Mouse (Mus musculus) neural tube, embryonic 14.5 days (tissue): Measurements from ENCODE around the gene Kctd7. TPM values are rescaled to one million over a fixed set of nuclear protein-coding genes. Genes with fewer than 3 reads are reported as not detected.
A peak's percentile ranks its signal among the peaks of the same experiment; 100 is the strongest.

Source experiments
- ATAC-seq: fragments of 200-750 bp; cut with Nextera tagmentation; 2 replicates; pipeline ENCODE4 v1.8.0; 2017; ENCODE audit warnings: low read depth, mild to moderate bottlenecking, moderate TSS enrichment, moderate library complexity
- H3K27ac ChIP-seq: fragments of 300-500 bp; sonication (generic); 2 replicates; pipeline ENCODE4 v1.5.1; 2014; ENCODE audit warnings: low read depth, mild to moderate bottlenecking, control low read depth, low read length, moderate library complexity, mixed read lengths
- H3K27me3 ChIP-seq: fragments of 300-500 bp; sonication (generic); 2 replicates; pipeline ENCODE4 v1.6.1; 2014; ENCODE audit warnings: low read length; ENCODE audit not compliant: control insufficient read depth, insufficient read depth
- H3K36me3 ChIP-seq: fragments of 300-500 bp; sonication (generic); 2 replicates; pipeline ENCODE4 v1.6.1; 2014; ENCODE audit warnings: low read length, mixed read lengths; ENCODE audit not compliant: control insufficient read depth, insufficient read depth
- H3K4me1 ChIP-seq: fragments of 300-500 bp; sonication (generic); 2 replicates; pipeline ENCODE4 v1.6.1; 2014; ENCODE audit warnings: low read length; ENCODE audit not compliant: control insufficient read depth, insufficient read depth
- H3K4me2 ChIP-seq: fragments of 300-500 bp; sonication (generic); 2 replicates; pipeline ENCODE4 v1.6.1; 2014; ENCODE audit warnings: mild to moderate bottlenecking, low read depth, low read length, control low read depth
- H3K4me3 ChIP-seq: fragments of 300-500 bp; sonication (generic); 2 replicates; pipeline ENCODE4 v1.5.1; 2014; ENCODE audit warnings: low read depth, low read length, control low read depth, mixed read lengths
- H3K9ac ChIP-seq: fragments of 300-500 bp; sonication (generic); replicated peaks from 2 replicates; pipeline ENCODE4 v1.6.1; 2014; ENCODE audit warnings: low read depth, mild to moderate bottlenecking, control low read depth, low read length, mixed read lengths
- H3K9me3 ChIP-seq: fragments of 300-500 bp; sonication (generic); 2 replicates; pipeline ENCODE4 v1.6.1; 2016; ENCODE audit warnings: low read length; ENCODE audit not compliant: control insufficient read depth
- WGBS: fragments of 180-500 bp; shearing (Covaris S2); extraction: QIAGEN DNeasy Blood & Tissue Kit; methylation state at CpG from one replicate; pipeline ENCODE4 v1.1.7; 2014; 5-methylcytosine and 5-hydroxymethylcytosine counted together
- polyA plus RNA-seq: library from polyadenylated mRNA; unstranded; fragments of >200 nt; fragmentation: Nextera tagmentation; extraction: Ambion mirVana; gene quantifications from 2 replicates; pipeline ENCODE4 v1.2.1, GENCODE M21; 2014

Gene Kctd7
- polyA plus RNA-seq, 1 experiment from 2014 or later, result 16.1 TPM

DNA sequence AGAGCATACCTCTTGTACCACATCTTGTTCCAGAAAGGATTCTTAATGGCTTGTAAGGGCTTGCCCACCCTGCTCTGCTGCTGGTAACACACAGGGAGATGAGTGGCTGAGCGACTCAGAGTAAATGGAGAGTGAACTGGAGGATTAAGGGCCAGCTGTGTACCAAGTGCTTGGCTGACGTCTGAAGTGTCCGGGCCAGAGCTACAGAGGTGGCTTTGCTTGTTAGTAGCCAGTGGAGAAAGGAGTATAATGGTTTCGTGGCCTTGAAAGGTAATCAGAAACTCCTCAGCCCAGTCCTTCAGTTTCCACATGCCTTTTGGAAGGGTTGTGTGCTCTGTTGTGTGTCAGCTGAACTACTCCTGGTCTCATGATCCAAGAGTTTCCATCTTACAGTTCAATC, 33.2 kb downstream of the Kctd7 start:
- no peak for ATAC-seq
- 72% methylated on average over 4 of the region's 4 CpGs for WGBS

DNA sequence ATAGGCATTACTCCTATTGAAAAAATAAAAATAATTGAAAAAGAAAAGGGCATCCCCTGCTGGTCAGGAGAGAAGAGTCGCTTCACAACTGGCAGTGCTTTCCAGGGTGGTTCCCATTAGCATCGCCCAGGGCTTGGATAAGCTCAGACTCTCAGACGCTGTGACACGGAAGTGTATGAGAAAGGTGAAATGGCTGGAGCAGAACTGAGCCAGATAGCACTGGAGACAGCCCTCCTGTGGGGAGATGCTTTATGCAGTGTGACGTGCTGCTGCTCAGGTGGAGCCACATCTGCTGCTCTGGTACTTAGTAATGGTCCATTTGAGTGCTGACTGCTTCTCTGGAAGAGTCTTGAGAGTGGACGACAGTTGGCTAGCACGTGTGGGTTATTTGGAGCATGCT, 35.7 kb downstream of the Kctd7 start:
- H3K9me3 ChIP-seq, result no peaks in the 10 kb centered on the region
- 57% methylated on average over 7 of the region's 7 CpGs for WGBS
- ATAC-seq, result peak; percentile 65; the same call in 1 of the 2 replicates
- no peaks in the 10 kb centered on the region for H3K4me1 ChIP-seq
- no peaks in the 10 kb centered on the region for H3K36me3 ChIP-seq
- H3K27me3 ChIP-seq, result no peaks in the 10 kb centered on the region
- H3K9ac ChIP-seq, result no peak overlapping the region
- no peak overlapping the region for H3K27ac ChIP-seq
- no peak overlapping the region for H3K4me3 ChIP-seq
- no peak overlapping the region for H3K4me2 ChIP-seq

More for the DNA sequence above, 33.2 kb downstream of the Kctd7 start:
- Histone ChIP-seq H3K4me2 (no peak overlapping the region), H3K9ac (no peak overlapping the region), H3K9me3 (no peaks in the 10 kb centered on the region), H3K27me3 (no peaks in the 10 kb centered on the region), H3K27ac (no peak overlapping the region), H3K36me3 (no peaks in the 10 kb centered on the region), H3K4me3 (no peak overlapping the region), H3K4me1 (peaks cover 9% of the 10 kb centered on the region)

DNA sequence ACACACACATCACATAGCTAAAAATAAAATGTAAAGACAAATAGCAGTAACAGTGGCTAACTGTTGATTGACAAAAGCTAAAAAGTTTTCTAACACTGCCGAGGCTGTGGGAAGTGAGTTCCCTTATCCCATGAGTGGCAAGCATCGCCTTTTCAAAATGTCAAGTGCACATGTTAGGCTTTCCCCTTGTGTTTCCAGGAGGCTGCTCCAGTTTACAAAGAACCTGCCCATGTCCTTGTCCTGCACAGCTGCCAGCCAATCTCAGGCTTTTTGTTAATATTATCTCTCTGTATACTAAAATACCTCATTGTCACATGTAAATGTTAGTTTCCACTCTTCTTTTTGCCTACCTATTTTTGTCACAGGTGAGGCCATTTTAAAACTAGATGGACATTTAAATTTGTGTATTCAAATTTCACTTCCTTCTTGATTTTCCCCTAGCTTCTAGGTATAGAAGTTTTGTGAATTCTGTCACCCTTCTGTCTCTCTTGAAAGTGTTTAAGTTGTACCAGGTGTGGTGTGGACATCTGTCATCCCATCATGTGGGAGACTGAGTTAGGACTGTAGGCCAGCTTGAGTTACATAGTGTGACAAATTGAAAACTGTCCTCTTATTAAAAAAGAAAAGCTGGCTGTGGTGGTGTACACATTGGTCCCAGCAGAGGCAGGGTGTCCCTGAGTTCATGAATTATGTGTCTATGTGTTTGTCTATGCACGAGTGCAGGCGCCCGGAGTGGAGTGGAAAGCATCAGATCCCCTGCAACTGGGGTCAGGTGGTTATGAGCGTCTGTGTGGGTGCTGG, 37.3 kb downstream of the Kctd7 start:
- no peak overlapping the region for H3K4me2 ChIP-seq
- 82% methylated on average over 6 of the region's 6 CpGs for WGBS
- H3K27ac ChIP-seq, result no peak overlapping the region
- no peaks in the 10 kb centered on the region for H3K36me3 ChIP-seq
- H3K4me3 ChIP-seq, result no peak overlapping the region
- no peaks in the 10 kb centered on the region for H3K9me3 ChIP-seq
- H3K9ac ChIP-seq, result no peak overlapping the region
- H3K4me1 ChIP-seq, result no peaks in the 10 kb centered on the region
- ATAC-seq, result no peak
- no peaks in the 10 kb centered on the region for H3K27me3 ChIP-seq

DNA sequence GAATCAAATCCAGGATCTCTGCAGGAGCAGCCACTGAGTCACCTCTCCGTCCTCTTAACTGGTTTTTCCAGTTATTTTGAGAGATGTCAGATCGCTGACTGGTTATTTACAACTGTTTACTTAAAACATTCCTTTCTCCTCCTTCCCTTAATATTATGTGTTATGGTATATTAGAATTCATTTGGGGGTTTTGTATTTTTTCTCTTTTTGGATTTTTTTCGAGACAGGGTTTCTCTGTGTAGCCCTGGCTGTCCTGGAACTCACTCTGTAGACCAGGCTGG, 37.8 kb downstream of the Kctd7 start:
- no peak overlapping the region for H3K4me3 ChIP-seq
- H3K4me2 ChIP-seq, result no peak overlapping the region
- H3K4me1 ChIP-seq, result 0 out of 2 replicates have a peak, but pooled peaks cover 2% of the 10 kb centered on the region
- no peak overlapping the region for H3K9ac ChIP-seq
- H3K36me3 ChIP-seq, result no peaks in the 10 kb centered on the region
- ATAC-seq, result no peak
- no peaks in the 10 kb centered on the region for H3K27me3 ChIP-seq
- no peaks in the 10 kb centered on the region for H3K9me3 ChIP-seq
- 88% methylated on average over 3 of the region's 3 CpGs for WGBS
- no peak overlapping the region for H3K27ac ChIP-seq

DNA sequence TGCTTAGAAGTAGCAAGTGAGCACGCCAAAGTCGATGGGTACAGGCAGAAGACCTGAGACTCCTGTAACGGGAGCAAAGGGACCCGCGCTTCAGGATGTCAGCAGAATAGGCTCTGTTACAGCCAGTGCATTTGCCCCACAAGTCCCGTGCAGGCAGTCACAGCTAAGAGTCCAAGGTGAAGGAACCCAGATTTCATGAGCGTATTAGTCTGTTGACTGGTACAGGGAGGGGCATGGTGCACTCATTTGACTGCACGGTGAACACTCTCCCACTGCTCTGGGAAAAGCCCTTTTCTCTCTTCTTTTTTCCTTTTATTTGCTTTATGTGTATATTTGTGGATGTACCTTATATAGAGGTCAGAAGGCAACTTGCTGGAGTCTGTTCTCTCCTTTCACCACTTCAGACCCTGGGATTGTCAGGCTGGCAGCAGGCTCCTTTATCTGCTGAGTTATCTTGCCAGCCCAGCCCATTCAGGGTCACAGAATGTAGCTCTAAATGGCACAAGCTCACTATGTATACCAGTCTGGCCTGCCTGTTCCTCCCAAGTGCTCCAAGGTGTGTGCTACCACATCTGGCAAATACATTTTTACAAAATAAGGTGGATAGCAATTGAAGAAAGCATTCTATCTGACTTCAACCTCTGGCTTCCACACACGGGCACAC, 39.7 kb downstream of the Kctd7 start:
- H3K27me3 ChIP-seq, result no peaks in the 10 kb centered on the region
- H3K4me3 ChIP-seq, result no peak overlapping the region
- no peak for ATAC-seq
- H3K9ac ChIP-seq, result no peak overlapping the region
- 88% methylated on average over 9 of the region's 9 CpGs for WGBS
- no peaks in the 10 kb centered on the region for H3K9me3 ChIP-seq
- H3K27ac ChIP-seq, result no peak overlapping the region
- 0 out of 2 replicates have a peak, but pooled peaks cover 3% of the 10 kb centered on the region for H3K4me1 ChIP-seq
- no peak overlapping the region for H3K4me2 ChIP-seq
- no peaks in the 10 kb centered on the region for H3K36me3 ChIP-seq

DNA sequence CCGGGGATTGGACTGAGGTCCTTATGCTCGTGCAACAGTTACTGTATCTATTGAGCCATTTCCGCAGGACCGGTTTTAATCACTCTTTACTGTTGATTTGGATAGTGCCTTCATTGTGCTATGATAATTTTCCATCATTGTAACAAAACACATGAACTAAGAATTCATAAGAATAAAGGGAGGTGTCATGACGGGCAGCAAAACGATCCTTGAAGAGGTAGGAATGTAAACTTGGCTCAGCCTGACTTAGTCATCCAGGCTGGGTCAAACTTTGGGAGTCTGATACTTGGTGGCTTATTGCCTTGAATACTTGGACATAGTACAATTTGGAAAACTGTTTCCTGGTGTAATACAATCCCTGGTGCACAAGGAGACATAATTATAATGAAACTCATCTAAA, 40.7 kb downstream of the Kctd7 start:
- Histone ChIP-seq H3K27ac (no peak overlapping the region), H3K4me2 (no peak overlapping the region), H3K4me1 (0 out of 2 replicates have a peak, but pooled peaks cover 3% of the 10 kb centered on the region), H3K9ac (no peak overlapping the region), H3K9me3 (no peaks in the 10 kb centered on the region), H3K27me3 (no peaks in the 10 kb centered on the region), H3K36me3 (no peaks in the 10 kb centered on the region; the same call in 1 of the 2 replicates), H3K4me3 (no peak overlapping the region)
- WGBS, result 92% methylated on average over 6 of the region's 6 CpGs
- ATAC-seq, result no peak

DNA sequence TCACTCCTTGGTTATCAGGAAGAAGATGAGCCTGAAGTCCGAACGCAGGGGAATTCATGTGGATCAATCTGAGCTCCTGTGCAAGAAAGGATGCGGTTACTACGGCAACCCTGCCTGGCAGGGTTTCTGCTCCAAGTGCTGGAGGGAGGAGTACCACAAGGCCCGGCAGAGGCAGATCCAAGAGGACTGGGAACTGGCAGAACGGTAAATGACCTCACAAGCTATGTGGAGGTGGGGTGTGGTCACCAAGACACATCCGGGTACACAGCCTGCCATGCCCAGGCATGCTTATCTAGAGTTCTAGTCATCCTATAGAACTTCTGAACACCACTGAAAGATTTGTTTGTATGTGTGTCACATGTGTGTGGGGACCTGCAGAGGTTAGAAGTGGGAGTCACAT, 42.7 kb downstream of the Kctd7 start:
- peaks cover 11% of the 10 kb centered on the region for H3K36me3 ChIP-seq
- H3K9me3 ChIP-seq, result no peaks in the 10 kb centered on the region
- no peak overlapping the region for H3K9ac ChIP-seq
- ATAC-seq, result no peak
- WGBS, result 47% methylated on average over 7 of the region's 7 CpGs
- H3K27me3 ChIP-seq, result no peaks in the 10 kb centered on the region
- H3K4me1 ChIP-seq, result 0 out of 2 replicates have a peak, but pooled peaks cover 3% of the 10 kb centered on the region
- H3K4me2 ChIP-seq, result no peak overlapping the region
- H3K4me3 ChIP-seq, result no peak overlapping the region
- H3K27ac ChIP-seq, result no peak overlapping the region

DNA sequence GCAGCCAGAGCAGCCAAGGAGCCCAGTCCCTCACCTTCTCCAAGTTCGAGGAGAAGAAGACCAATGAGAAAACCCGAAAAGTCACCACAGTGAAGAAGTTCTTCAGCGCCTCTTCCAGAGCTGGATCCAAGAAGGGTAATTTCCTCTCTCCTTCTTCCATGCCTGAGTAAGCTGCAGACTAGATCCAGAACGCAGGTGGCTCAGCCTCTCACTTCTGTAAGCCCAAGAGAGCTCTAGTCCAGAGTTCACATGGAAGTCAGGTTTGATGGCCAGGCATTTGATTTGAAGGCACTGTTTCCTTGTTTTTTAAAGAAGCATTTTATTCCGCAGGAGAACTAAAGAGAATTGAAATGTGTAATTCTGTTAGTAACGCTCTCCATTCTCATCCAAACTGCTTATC, 46.2 kb downstream of the Kctd7 start:
- peaks cover 15% of the 10 kb centered on the region for H3K36me3 ChIP-seq
- no peak overlapping the region for H3K27ac ChIP-seq
- 95% methylated on average over 6 of the region's 6 CpGs for WGBS
- H3K4me1 ChIP-seq, result 0 out of 2 replicates have a peak, but pooled peaks cover 3% of the 10 kb centered on the region
- H3K9ac ChIP-seq, result no peak overlapping the region
- ATAC-seq, result no peak
- no peak overlapping the region for H3K4me3 ChIP-seq
- H3K9me3 ChIP-seq, result no peaks in the 10 kb centered on the region
- H3K27me3 ChIP-seq, result no peaks in the 10 kb centered on the region
- no peak overlapping the region for H3K4me2 ChIP-seq

DNA sequence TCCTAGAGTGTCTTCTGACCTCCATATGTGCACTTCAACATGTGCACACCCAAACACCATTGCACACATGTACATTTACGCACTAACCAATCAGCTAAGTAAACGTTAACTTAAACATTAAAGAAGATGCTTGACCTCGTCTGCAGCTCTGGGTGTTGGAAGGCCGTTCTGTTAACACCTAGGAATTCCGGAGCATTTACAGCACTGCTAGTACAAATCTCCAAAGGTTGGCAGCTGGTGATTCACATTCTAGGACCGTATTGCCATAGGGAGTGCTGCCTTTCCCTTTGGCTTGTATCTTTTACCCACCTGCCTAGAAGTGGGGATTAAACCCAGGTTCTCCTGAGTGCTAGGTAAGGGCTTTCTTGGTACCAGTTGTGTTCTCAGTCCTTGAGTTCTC, 47.2 kb downstream of the Kctd7 start:
- no peak for ATAC-seq
- Histone ChIP-seq H3K9ac (no peak overlapping the region), H3K4me2 (no peak overlapping the region), H3K27ac (no peak overlapping the region), H3K27me3 (no peaks in the 10 kb centered on the region), H3K9me3 (no peaks in the 10 kb centered on the region), H3K36me3 (peaks cover 15% of the 10 kb centered on the region), H3K4me3 (no peak overlapping the region), H3K4me1 (0 out of 2 replicates have a peak, but pooled peaks cover 3% of the 10 kb centered on the region)
- 89% methylated on average over 6 of the region's 6 CpGs for WGBS
